Mouse (Mus musculus): ENCODE results near the gene Mrto4. TPM values are rescaled to one million over a fixed set of nuclear protein-coding genes. Genes with fewer than 3 reads are reported as not detected.

Mrto4 gene
- total RNA-seq, 2 experiments from 2014 or later: 44.0 to 45.9 TPM

Small RNA genes within 50 kb of the gene (microRNA-seq; reads per million reads assigned to microRNA genes)
- gene Gm24245: 0 reads per million in 2 experiments
- 0 to 0.20 reads per million in 2 experiments for gene Gm25732

Other genes with a start within 250 kb of the Mrto4 start
- gene Minos1, start 221.5 kb downstream of the Mrto4 start, total RNA-seq (2021): 100 to 1,000 TPM; 189 to 193 TPM
- 100 to 1,000 TPM; 400 to 403 TPM for gene Capzb, start 159.7 kb downstream of the Mrto4 start, total RNA-seq (2021)
- 10 to 100 TPM; 12.9 to 14.2 TPM for gene Pqlc2, start 41.9 kb downstream of the Mrto4 start, total RNA-seq (2021)
- gene Akr7a5, start 41.8 kb downstream of the Mrto4 start, total RNA-seq (2021): 10 to 100 TPM; 31.4 to 32.1 TPM
- 10 to 100 TPM; 87.2 to 93.6 TPM for gene Emc1, start within 50 bp of the Mrto4 start, total RNA-seq (2021)
- gene Ubr4, start within 50 bp of the Mrto4 start, total RNA-seq (2021): 100 to 1,000 TPM; 162 to 164 TPM
- gene Iffo2, start 178.0 kb upstream of the Mrto4 start, total RNA-seq (2021): 10 to 100 TPM; 18.6 to 19.2 TPM

Data from layer of hippocampus, adult 18-20 months (tissue).